ENCODE assay signal across 11 mouse cellular contexts in genomic region chr3:82369063-82369860, GRCm38 (mm10). TPM values are rescaled to one million over a fixed set of nuclear protein-coding genes. Genes with fewer than 3 reads are reported as not detected.
A peak's percentile ranks its signal among the peaks of the same experiment; 100 is the strongest.
DNase-seq lines count a peak whose midpoint lies in the region; ATAC-seq and TF ChIP-seq lines count a peak whose summit lies in the region.
"Had no signal": no experiment of that assay in that cellular context is flagged by ENCODE, and none has a peak within 500 bp of the region (broad histone marks: within the 10 kb centered on the region; RNA-seq: fewer than 3 reads in every experiment).

No protein-coding gene starts in this region.

- peak; percentile 77 for ATAC-seq in heart, embryonic 12.5 days (ENCODE audit: insufficient number of reproducible peaks, low FRiP score)
- peak; percentile 87 for ATAC-seq in lung, embryonic 14.5 days (ENCODE audit: insufficient read depth)
- ATAC-seq in liver, embryonic 12.5 days = no peak

- DNase-seq in right cerebral cortex, adult 2 months (ENCODE audit: low spot score in 2 of 2) = peak; percentile 59 to 64
- no peak for DNase-seq in right cerebral cortex, postnatal 4 days
- DNase-seq in lung, embryonic 14.5 days = peak; percentile 72
- no peak for DNase-seq in gastrocnemius, postnatal 10 days
- no peak for DNase-seq in kidney, adult 9 months
- DNase-seq: gastrocnemius, postnatal 36 days; spleen, adult 18-20 months; thymus, postnatal 14 days had no signal

- H3K27ac ChIP-seq in heart, embryonic 12.5 days (ENCODE audit: poor library complexity, severe bottlenecking) = peak overlapping the region; percentile 88
- H3K27ac ChIP-seq in lung, embryonic 14.5 days (ENCODE audit: low read depth) = peak overlapping the region; percentile 6; the same call in 1 of the 2 replicates
- H3K27ac ChIP-seq in liver, embryonic 12.5 days = no peak overlapping the region
- H3K27ac ChIP-seq: embryonic facial prominence, embryonic 12.5 days had no signal

- peaks cover 18% of the 10 kb centered on the region for H3K4me1 ChIP-seq in heart, embryonic 12.5 days (replicated peaks)
- H3K4me1 ChIP-seq in lung, embryonic 14.5 days (ENCODE audit: insufficient read depth) = peaks cover 9% of the 10 kb centered on the region
- no peaks in the 10 kb centered on the region for H3K4me1 ChIP-seq in liver, embryonic 12.5 days
- H3K4me1 ChIP-seq: embryonic facial prominence, embryonic 12.5 days had no signal

- peaks cover 15% of the 10 kb centered on the region for H3K36me3 ChIP-seq in heart, embryonic 12.5 days
- peaks cover 18% of the 10 kb centered on the region for H3K36me3 ChIP-seq in lung, embryonic 14.5 days (ENCODE audit: insufficient read depth)
- H3K36me3 ChIP-seq in liver, embryonic 12.5 days = no peaks in the 10 kb centered on the region
- H3K36me3 ChIP-seq: embryonic facial prominence, embryonic 12.5 days had no signal

- TF ChIP-seq CTCF in lung, embryonic 14.5 days (IDR thresholded peaks at IDR 0.05; ENCODE audit: low read depth) = no peak

- WGBS in heart, embryonic 12.5 days = 56% methylated on average over 21 of the region's 21 CpGs
- WGBS in lung, embryonic 14.5 days = 51% methylated on average over 21 of the region's 21 CpGs
- 73% methylated on average over 21 of the region's 21 CpGs for WGBS in liver, embryonic 12.5 days (ENCODE audit: insufficient replicate concordance)

- no peaks in the 10 kb centered on the region for H3K9me3 ChIP-seq in heart, embryonic 12.5 days (replicated peaks)
- H3K9me3 ChIP-seq in lung, embryonic 14.5 days (ENCODE audit: low read depth, low read length) = no peaks in the 10 kb centered on the region
- no peaks in the 10 kb centered on the region for H3K9me3 ChIP-seq in liver, embryonic 12.5 days (replicated peaks)
- H3K9me3 ChIP-seq: embryonic facial prominence, embryonic 12.5 days had no signal

- H3K4me3 ChIP-seq in heart, embryonic 12.5 days = no peak overlapping the region
- no peak overlapping the region for H3K4me3 ChIP-seq in lung, embryonic 14.5 days (ENCODE audit: low read depth, low read length)
- H3K4me3 ChIP-seq in liver, embryonic 12.5 days = no peak overlapping the region
- H3K4me3 ChIP-seq: embryonic facial prominence, embryonic 12.5 days had no signal

- peak overlapping the region; percentile 40 for H3K4me2 ChIP-seq in heart, embryonic 12.5 days
- H3K4me2 ChIP-seq in lung, embryonic 14.5 days = peak overlapping the region; percentile 23; the same call in 1 of the 2 replicates
- no peak overlapping the region for H3K4me2 ChIP-seq in liver, embryonic 12.5 days
- H3K4me2 ChIP-seq: embryonic facial prominence, embryonic 12.5 days had no signal

- no peak overlapping the region for H3K9ac ChIP-seq in heart, embryonic 12.5 days
- no peak overlapping the region for H3K9ac ChIP-seq in lung, embryonic 14.5 days
- H3K9ac ChIP-seq in liver, embryonic 12.5 days = no peak overlapping the region
- H3K9ac ChIP-seq: embryonic facial prominence, embryonic 12.5 days had no signal

- no peaks in the 10 kb centered on the region for H3K27me3 ChIP-seq in heart, embryonic 12.5 days (replicated peaks)
- no peaks in the 10 kb centered on the region for H3K27me3 ChIP-seq in lung, embryonic 14.5 days (ENCODE audit: insufficient read depth, low read length)
- H3K27me3 ChIP-seq in liver, embryonic 12.5 days (replicated peaks) = no peaks in the 10 kb centered on the region
- H3K27me3 ChIP-seq: embryonic facial prominence, embryonic 12.5 days had no signal

RNA-seq across cellular contexts. Expression of gene Map9, which starts 11.4 kb away (rescaled TPM):
- polyA plus RNA-seq in heart, embryonic 12.5 days (2016; fragmentation: Nextera tagmentation; extraction: Ambion mirVana) = 5.7 and 7.0 TPM in 2 replicates
- polyA plus RNA-seq in lung, embryonic 14.5 days (2014; fragmentation: Nextera tagmentation; extraction: Ambion mirVana) = 7.9 and 9.0 TPM in 2 replicates
- total RNA-seq in gastrocnemius, postnatal 10 days (2021) = 1 to 10 TPM; 1.7 to 1.9 TPM
- 0.53 and 0.86 TPM in 2 replicates for polyA plus RNA-seq in liver, embryonic 12.5 days (2016; fragmentation: Nextera tagmentation; extraction: Ambion mirVana)

Comparison
In these comparisons a context has a peak if more than half of its experiments do, and no peak if none do; other contexts are left out.
1. DNase-seq: peak in right cerebral cortex, adult 2 months (2 of 2) and lung, embryonic 14.5 days (single experiment); none in right cerebral cortex, postnatal 4 days (single experiment), gastrocnemius, postnatal 10 days (single experiment) and kidney, adult 9 months (single experiment).